Mouse (Mus musculus) midbrain, embryonic 12.5 days (tissue): ENCODE measurements at regions not wholly inside any gene's neighbourhood (a gene's known extent, or its start where the extent isn't known, plus 50 kb on each side); places are given as distances from the start of the nearest gene placed in this dataset.
A peak's percentile ranks its signal among the peaks of the same experiment; 100 is the strongest.

Experiments used
- ATAC-seq: fragments of 200-750 bp; cut with Nextera tagmentation; 2 replicates; pipeline ENCODE4 v1.8.0; 2017; ENCODE audit warnings: low read depth, moderate TSS enrichment, moderate library complexity; ENCODE audit not compliant: low FRiP score
- H3K27ac ChIP-seq: fragments of 300-500 bp; sonication (generic); replicated peaks from 2 replicates; pipeline ENCODE4 v1.5.1; 2016; ENCODE audit warnings: mild to moderate bottlenecking
- H3K27me3 ChIP-seq: fragments of 300-500 bp; sonication (generic); 2 replicates; pipeline ENCODE4 v1.6.1; 2016; ENCODE audit warnings: mild to moderate bottlenecking
- H3K36me3 ChIP-seq: fragments of 300-500 bp; sonication (generic); 2 replicates; pipeline ENCODE4 v1.6.1; 2016
- H3K4me1 ChIP-seq: fragments of 300-500 bp; sonication (generic); 2 replicates; pipeline ENCODE4 v1.6.1; 2016
- H3K4me2 ChIP-seq: fragments of 300-500 bp; sonication (generic); replicated peaks from 2 replicates; pipeline ENCODE4 v1.6.1; 2016; ENCODE audit warnings: mild to moderate bottlenecking, moderate library complexity
- H3K4me3 ChIP-seq: fragments of 300-500 bp; sonication (generic); 2 replicates; pipeline ENCODE4 v1.5.1; 2016; ENCODE audit warnings: mild to moderate bottlenecking
- H3K9ac ChIP-seq: fragments of 300-500 bp; sonication (generic); replicated peaks from 2 replicates; pipeline ENCODE4 v1.6.1; 2016; ENCODE audit warnings: mild to moderate bottlenecking, moderate library complexity
- H3K9me3 ChIP-seq: fragments of 300-500 bp; sonication (generic); 2 replicates; pipeline ENCODE4 v1.6.1; 2016; ENCODE audit warnings: mild to moderate bottlenecking
- WGBS: fragments of 180-500 bp; shearing (Covaris S2); methylation state at CpG from one replicate; pipeline ENCODE4 v1.1.7; 2016; 5-methylcytosine and 5-hydroxymethylcytosine counted together

DNA sequence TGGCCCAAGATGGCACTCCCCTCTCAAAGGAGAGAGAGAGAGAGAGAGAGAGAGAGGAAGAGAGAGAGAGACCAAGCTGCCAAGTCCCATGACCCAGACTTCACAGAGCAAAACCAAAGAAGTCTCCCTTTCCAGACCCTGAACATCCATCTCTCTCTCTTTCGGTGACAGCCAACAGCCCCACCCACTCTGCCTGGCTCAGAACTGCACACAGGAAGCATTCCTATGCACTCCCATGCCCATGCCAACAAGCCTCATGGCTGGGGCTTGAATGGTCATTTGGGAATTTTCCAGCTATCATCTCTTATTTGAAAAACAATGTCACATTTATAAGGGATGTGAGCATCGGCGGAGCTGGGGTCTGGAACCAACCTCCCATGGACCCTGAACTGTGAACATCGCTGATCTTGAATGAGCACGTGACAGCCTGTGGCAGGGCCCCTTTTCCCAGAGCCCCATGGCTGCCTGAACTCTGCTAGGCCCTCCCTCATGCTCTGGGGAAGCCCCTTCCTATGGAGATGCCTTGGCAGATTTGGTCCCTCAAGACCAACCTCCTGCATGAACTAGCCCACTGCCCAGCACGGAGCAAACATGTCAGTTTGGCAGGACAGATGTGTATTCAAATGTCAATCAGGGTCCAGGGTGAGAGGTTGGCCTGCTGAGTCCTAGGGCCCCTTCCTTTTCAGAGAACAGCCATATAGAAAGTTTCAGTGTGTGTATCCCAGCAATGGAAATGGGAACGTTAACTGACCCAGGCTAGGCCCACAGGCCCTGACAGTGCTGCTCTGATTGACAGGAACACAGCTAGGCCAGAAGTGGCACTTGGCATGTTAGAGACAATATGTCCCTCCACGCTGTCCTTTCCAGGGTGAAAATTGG is 244.8 kb upstream of the Rtl1 start:
- Histone ChIP-seq H3K9ac (no peak overlapping the region), H3K4me1 (peaks cover 19% of the 10 kb centered on the region), H3K36me3 (no peaks in the 10 kb centered on the region), H3K4me3 (no peak overlapping the region), H3K9me3 (no peaks in the 10 kb centered on the region), H3K4me2 (no peak overlapping the region), H3K27me3 (0 out of 2 replicates have a peak, but pooled peaks cover 6% of the 10 kb centered on the region), H3K27ac (no peak overlapping the region; the same call in 1 of the 2 replicates)
- no peak; the same call in 1 of the 2 replicates for ATAC-seq
- WGBS: 55% methylated on average over 8 of the region's 8 CpGs

DNA sequence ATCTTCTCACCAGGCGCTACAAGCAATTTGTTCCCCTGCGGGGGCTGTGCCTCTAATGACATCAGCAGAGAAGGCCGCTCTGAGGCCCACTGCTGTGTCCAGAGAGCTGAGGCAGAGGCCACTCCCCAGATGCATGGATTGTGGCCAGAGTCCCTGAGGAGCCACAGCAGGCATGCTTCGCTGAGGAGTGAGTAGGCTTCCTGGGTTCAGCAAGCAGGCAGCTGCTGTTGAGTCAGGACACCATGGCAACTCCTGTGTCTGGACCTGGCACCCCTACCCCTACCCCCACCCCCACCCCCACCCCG is 245.4 kb upstream of the Rtl1 start:
- peak; percentile 41; the same call in 1 of the 2 replicates for ATAC-seq
- 36% methylated on average over 5 of the region's 5 CpGs for WGBS
- H3K4me1 ChIP-seq: peaks cover 15% of the 10 kb centered on the region

DNA sequence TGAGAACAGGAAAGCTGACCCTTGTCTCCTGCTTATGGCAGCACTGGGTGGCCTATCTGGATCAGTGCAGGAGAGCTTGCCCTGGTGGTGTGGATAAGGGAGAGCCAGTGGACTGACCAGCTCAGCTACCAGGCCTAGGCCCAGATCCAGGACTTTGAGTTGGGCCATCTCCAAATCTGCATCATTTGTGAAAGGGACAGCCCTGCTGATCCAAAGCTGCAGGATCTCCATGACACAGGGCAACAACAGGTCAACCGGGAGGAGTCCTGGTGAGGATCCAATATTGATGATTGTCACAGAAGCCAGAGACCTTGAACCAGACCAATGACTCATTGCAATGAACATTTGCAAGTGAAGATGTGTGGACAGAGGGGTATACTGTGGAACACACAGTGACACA is 256.2 kb upstream of the Rtl1 start:
- Histone ChIP-seq H3K9me3 (no peaks in the 10 kb centered on the region), H3K4me1 (peaks cover 2% of the 10 kb centered on the region; the same call in 1 of the 2 replicates), H3K4me3 (no peak overlapping the region), H3K36me3 (no peaks in the 10 kb centered on the region), H3K27ac (no peak overlapping the region), H3K4me2 (no peak overlapping the region), H3K9ac (no peak overlapping the region), H3K27me3 (no peaks in the 10 kb centered on the region)
- no peak for ATAC-seq
- WGBS: 94% methylated on average over 1 of the region's 1 CpGs

More for the DNA sequence above, 245.4 kb upstream of the Rtl1 start:
- Histone ChIP-seq H3K27ac (no peak overlapping the region; the same call in 1 of the 2 replicates), H3K4me3 (no peak overlapping the region), H3K9me3 (no peaks in the 10 kb centered on the region), H3K4me2 (no peak overlapping the region), H3K9ac (no peak overlapping the region), H3K36me3 (no peaks in the 10 kb centered on the region), H3K27me3 (0 out of 2 replicates have a peak, but pooled peaks cover 3% of the 10 kb centered on the region)

DNA sequence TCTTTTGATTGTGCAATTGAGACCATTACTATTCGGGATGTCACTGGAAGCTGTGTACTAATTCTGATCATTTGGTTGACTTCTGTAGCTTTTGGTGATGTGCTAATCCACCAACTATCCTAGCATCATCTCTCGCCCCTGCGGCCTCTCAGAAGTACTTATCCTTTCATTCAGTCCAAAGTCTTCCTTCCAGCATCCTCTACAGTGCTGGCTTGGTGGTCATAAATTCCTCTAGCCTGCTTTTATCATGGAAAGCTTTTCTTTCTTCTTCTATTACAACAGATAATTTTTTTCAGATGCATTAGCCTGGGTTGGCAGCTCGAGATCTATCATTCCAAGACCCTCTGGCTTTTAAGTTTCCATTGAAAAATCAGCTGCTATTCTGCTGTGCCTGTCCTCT is 257.6 kb upstream of the Rtl1 start:
- Histone ChIP-seq H3K4me1 (peaks cover 2% of the 10 kb centered on the region; the same call in 1 of the 2 replicates), H3K27me3 (no peaks in the 10 kb centered on the region)
- WGBS: 62% methylated on average over 4 of the region's 4 CpGs

DNA sequence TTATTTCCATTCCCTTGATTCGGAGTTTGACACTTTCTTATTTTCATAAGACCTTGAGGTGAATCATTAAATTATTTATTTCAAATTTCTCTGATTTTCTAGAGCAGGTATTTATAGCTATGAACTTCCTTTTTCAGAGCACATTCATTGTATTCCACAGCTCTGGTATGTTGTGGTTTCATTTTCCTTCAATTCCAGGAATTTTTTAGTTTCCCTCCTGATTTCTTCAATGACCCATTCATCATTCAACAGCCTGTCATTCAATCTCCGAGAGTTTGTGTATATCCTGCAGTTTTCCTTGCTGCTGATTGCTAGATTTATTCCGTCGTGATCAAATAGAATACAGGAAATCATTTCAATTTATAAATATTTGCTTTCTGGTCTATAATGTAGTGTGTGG is 264.7 kb upstream of the Rtl1 start:
- H3K9me3 ChIP-seq: no peaks in the 10 kb centered on the region
- H3K27ac ChIP-seq: no peak overlapping the region
- H3K4me3 ChIP-seq: no peak overlapping the region
- H3K27me3 ChIP-seq: no peaks in the 10 kb centered on the region
- 83% methylated on average over 4 of the region's 4 CpGs for WGBS
- no peaks in the 10 kb centered on the region for H3K36me3 ChIP-seq
- H3K9ac ChIP-seq: no peak overlapping the region
- H3K4me2 ChIP-seq: no peak overlapping the region
- H3K4me1 ChIP-seq: no peaks in the 10 kb centered on the region
- no peak for ATAC-seq

More for the DNA sequence above, 257.6 kb upstream of the Rtl1 start:
- H3K36me3 ChIP-seq: no peaks in the 10 kb centered on the region
- no peak overlapping the region for H3K4me3 ChIP-seq
- no peak for ATAC-seq
- no peaks in the 10 kb centered on the region for H3K9me3 ChIP-seq
- no peak overlapping the region for H3K9ac ChIP-seq
- no peak overlapping the region for H3K4me2 ChIP-seq
- no peak overlapping the region for H3K27ac ChIP-seq

DNA sequence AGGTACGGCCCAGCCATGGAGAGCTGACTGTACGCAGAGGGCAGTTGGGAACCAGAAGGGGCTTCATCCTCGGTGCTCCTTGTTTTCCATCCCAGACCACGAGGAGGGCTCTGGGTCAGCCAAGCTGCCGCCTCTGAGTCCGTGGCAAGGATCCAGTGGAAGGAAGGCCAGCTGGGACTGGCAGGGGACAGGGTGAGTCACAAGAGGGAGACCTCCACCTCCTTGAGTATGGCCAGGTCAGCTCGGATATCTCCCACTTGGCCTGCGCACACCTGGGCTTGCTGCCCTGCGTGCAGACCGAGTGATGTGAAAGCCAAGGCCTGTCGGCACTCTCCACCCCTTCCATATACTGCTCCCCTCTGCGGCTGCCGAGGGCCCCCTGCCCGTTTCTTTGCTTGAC is 270.9 kb upstream of the Rtl1 start:
- Histone ChIP-seq H3K4me3 (no peak overlapping the region), H3K36me3 (no peaks in the 10 kb centered on the region), H3K27me3 (0 out of 2 replicates have a peak, but pooled peaks cover 4% of the 10 kb centered on the region), H3K4me1 (no peaks in the 10 kb centered on the region), H3K27ac (no peak overlapping the region), H3K9me3 (no peaks in the 10 kb centered on the region), H3K4me2 (no peak overlapping the region), H3K9ac (no peak overlapping the region)
- WGBS: 89% methylated on average over 14 of the region's 14 CpGs
- ATAC-seq: no peak

DNA sequence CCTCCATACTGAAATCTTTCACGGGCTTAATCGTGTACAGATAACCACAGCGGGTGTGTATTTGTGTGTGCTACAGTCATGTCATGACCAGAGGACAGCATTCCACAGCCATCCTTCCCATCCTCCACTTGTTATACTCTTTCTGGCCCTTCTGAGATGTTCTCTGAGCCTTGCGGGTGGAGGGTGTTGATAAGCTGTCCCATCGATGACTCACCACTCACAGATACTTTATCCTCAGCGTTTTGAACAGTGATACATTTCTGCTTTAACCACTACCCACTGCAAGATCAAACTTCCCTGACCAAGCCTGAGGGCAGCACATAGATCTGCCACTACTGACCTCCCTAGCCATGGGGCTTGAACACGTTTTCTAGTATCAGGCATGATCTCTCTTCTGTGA is 274.3 kb upstream of the Rtl1 start:
- Histone ChIP-seq H3K4me3 (no peak overlapping the region), H3K4me1 (no peaks in the 10 kb centered on the region), H3K9ac (no peak overlapping the region), H3K36me3 (no peaks in the 10 kb centered on the region), H3K27me3 (0 out of 2 replicates have a peak, but pooled peaks cover 4% of the 10 kb centered on the region), H3K9me3 (no peaks in the 10 kb centered on the region), H3K4me2 (no peak overlapping the region), H3K27ac (no peak overlapping the region)
- 89% methylated on average over 7 of the region's 7 CpGs for WGBS
- ATAC-seq: no peak

DNA sequence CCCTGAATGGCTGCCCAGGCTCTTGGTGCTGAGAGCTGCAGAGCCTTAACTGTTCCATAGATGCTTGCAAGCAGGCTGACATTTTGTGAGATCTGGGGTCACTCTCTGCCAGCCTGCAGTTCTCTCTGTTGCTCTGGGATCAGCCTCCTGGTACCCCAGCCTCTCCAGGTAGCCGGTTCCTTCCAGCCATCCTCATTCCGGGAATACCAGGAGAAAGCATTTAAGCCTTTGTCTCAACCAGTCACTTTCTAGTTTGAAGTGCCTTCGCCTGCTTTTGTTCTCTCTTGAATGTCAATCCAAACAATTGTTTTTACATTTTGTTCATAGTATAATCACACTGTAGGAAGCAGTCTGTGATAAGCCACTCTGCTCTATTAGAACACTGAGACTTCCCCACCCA is 281.0 kb upstream of the Rtl1 start:
- H3K36me3 ChIP-seq: no peaks in the 10 kb centered on the region
- peaks cover 5% of the 10 kb centered on the region; the same call in 1 of the 2 replicates for H3K4me1 ChIP-seq
- no peak overlapping the region for H3K9ac ChIP-seq
- H3K4me3 ChIP-seq: no peak overlapping the region
- H3K9me3 ChIP-seq: no peaks in the 10 kb centered on the region
- ATAC-seq: no peak
- H3K27me3 ChIP-seq: no peaks in the 10 kb centered on the region
- H3K27ac ChIP-seq: no peak overlapping the region
- WGBS: 51% methylated on average over 3 of the region's 3 CpGs
- H3K4me2 ChIP-seq: no peak overlapping the region

DNA sequence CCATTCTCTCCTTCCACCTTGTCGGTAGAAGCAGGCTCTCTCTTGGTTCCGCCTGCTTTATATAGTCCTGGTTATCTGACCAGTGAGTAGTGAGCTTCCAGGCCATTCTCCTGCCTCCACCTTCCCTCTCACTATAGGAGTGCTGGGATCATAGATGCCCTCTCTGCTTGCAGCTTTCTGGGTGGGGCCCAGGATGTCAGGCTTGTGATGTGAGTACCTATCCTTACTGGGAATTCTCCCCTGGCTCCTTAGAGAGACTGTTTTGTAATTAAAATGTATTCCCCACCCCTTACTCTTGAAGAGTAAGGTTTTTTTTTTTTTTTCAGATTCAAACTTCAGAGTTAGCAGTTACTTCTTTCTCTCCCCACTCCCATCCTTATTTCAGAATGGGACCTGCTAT is 291.1 kb upstream of the Rtl1 start:
- Histone ChIP-seq H3K27me3 (no peaks in the 10 kb centered on the region), H3K9me3 (no peaks in the 10 kb centered on the region), H3K4me3 (no peak overlapping the region), H3K4me2 (no peak overlapping the region), H3K36me3 (no peaks in the 10 kb centered on the region), H3K4me1 (no peaks in the 10 kb centered on the region), H3K27ac (no peak overlapping the region), H3K9ac (no peak overlapping the region)
- ATAC-seq: no peak
- 87% methylated on average over 2 of the region's 2 CpGs for WGBS

DNA sequence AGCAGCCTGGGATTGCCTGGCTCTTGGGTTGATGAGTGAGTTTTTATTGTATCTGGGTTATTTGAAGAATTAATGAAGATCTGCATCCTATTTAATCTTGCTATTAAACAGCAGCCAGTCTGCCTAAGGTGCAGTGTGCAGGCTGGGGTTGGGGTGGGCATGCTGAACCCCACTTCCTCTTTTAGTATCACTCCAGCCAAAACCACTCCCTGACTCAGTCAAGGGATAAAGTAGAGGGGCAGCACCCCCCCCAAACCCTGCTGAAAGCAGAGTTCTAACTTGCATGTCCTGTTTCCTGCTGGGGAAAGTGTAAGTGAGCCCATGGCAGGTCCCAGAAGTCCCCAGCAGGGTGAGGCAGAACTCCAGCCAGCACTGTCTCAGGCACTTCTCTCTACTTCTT is 292.7 kb upstream of the Rtl1 start:
- no peak overlapping the region for H3K9ac ChIP-seq
- H3K36me3 ChIP-seq: no peaks in the 10 kb centered on the region
- no peak overlapping the region for H3K4me3 ChIP-seq
- no peak for ATAC-seq
- H3K27ac ChIP-seq: no peak overlapping the region
- H3K27me3 ChIP-seq: no peaks in the 10 kb centered on the region
- no peaks in the 10 kb centered on the region for H3K9me3 ChIP-seq
- H3K4me2 ChIP-seq: no peak overlapping the region
- H3K4me1 ChIP-seq: no peaks in the 10 kb centered on the region

DNA sequence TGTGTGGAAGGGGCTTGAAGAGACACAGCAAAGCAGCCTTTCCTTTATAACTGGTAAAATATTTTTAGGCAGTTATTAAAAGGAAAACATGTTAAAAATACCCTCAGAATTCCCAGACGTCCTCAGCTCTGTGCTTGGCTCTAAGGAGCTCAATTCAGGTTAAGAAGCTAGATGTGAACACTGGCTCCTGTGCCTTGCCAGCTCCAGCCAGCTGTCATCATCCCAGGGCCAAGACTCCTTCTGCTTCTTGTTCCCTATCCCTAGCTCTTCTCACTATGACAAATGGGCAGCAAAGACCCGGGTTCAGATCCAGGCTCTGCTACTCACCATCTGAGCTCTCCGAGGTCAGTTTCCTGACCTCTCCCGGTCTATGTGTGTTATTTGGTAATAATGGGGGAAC is 293.5 kb upstream of the Rtl1 start:
- Histone ChIP-seq H3K4me1 (no peaks in the 10 kb centered on the region), H3K9me3 (no peaks in the 10 kb centered on the region), H3K9ac (no peak overlapping the region), H3K36me3 (no peaks in the 10 kb centered on the region), H3K4me2 (no peak overlapping the region), H3K4me3 (no peak overlapping the region), H3K27me3 (no peaks in the 10 kb centered on the region), H3K27ac (no peak overlapping the region)
- 81% methylated on average over 4 of the region's 4 CpGs for WGBS
- no peak for ATAC-seq

DNA sequence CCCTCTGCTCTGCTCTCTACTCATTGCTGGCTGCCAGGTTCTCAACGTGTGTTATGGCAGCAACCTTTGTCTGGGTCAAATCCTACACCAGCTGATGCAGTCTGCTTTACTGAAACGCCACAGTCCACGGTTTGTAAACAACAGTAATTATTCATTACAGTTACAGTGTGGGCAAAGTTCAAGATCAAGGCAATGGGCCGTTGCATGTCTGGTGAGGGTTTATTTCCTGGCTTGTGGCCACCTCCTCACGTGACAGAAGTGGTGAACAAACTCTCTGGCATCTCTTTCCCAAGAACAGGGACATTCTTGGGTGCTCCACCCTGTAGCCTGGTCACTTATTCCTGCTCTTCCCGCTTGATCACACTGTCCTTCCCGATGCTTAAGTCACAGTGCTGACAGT is 295.3 kb upstream of the Rtl1 start:
- Histone ChIP-seq H3K27ac (no peak overlapping the region), H3K9ac (no peak overlapping the region), H3K4me3 (no peak overlapping the region), H3K27me3 (no peaks in the 10 kb centered on the region), H3K4me2 (no peak overlapping the region), H3K9me3 (no peaks in the 10 kb centered on the region), H3K4me1 (no peaks in the 10 kb centered on the region), H3K36me3 (no peaks in the 10 kb centered on the region)
- no peak for ATAC-seq
- 85% methylated on average over 7 of the region's 7 CpGs for WGBS

DNA sequence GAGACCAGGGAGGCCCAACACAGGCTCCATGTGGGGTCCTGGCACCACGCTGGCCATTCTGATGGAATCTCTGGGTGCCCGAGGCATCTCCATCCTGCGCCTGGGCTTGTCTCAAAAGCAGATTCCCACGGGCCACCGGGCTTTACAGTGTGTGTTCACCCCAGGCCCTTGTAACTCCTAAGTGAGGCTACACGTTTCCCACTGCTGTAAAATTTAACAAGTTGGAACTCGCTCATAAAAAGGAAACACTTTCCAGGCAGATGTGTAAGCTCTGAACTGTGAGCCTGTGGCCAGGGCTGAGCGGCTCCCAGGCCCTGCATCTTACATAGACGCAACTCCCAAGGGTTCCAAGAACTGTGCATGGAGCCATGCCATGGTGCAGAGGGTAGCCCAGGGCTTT is 296.3 kb upstream of the Rtl1 start:
- H3K27ac ChIP-seq: no peak overlapping the region
- H3K4me3 ChIP-seq: no peak overlapping the region
- H3K9ac ChIP-seq: no peak overlapping the region
- no peaks in the 10 kb centered on the region for H3K27me3 ChIP-seq
- no peaks in the 10 kb centered on the region for H3K36me3 ChIP-seq
- no peak for ATAC-seq
- 93% methylated on average over 9 of the region's 9 CpGs for WGBS
- H3K4me2 ChIP-seq: no peak overlapping the region
- H3K4me1 ChIP-seq: no peaks in the 10 kb centered on the region
- no peaks in the 10 kb centered on the region for H3K9me3 ChIP-seq
